Mouse (Mus musculus) megakaryocyte, adult 5-6 weeks (primary cell): ENCODE data around the gene Fbxl8. TPM values are rescaled to one million over a fixed set of nuclear protein-coding genes. Genes with fewer than 3 reads are reported as not detected.
"Not testable (repeated sequence)": the region's sequence is repeated elsewhere in the genome, so short reads cannot be mapped to it uniquely, and the experiment has no call there.

Source experiments
- ATAC-seq: 2 replicates; pipeline ENCODE4 v1.8.0; 2016; ENCODE audit warnings: mild to moderate bottlenecking, inconsistent platforms; ENCODE audit not compliant: poor library complexity, severe bottlenecking
- total RNA-seq, 2 experiments: library from RNA; stranded (forward) in 1 of 2; stranded (reverse) in 1 of 2; fragments of 153-499, 151-499 nt in 1 of 2; fragments of 221-1000, 200-1000 nt in 1 of 2; gene quantifications; 2 replicates each; pipeline versions ENCODE4 v1.2.3 to v1.2.4; 2015 to 2017

The Fbxl8 gene
- total RNA-seq (2015) = 4.1 and 6.3 TPM in 2 replicates
- 3.3 and 3.6 TPM in 2 replicates for total RNA-seq (2017)

GRCm38 (mm10) chr8:105264024-105264982 lies at the start of gene Fbxl8, which contains the start of gene Tradd:
Gene Fbxl8, plus strand, starts transcription at chr8:105264648.
Gene Tradd, minus strand, starts transcription at chr8:105264609.
- ATAC-seq = peak; percentile 78

- peak; percentile 93 for ATAC-seq
Measured at GRCm38 (mm10) chr8:105217926-105218522, 46.4 kb upstream of the Fbxl8 start.

- no peak for ATAC-seq
Measured at GRCm38 (mm10) chr8:105223850-105224249, 40.6 kb upstream of the Fbxl8 start.

GRCm38 (mm10) chr8:105224413-105225271 lies 39.8 kb upstream of the Fbxl8 start, which contains the start of gene D230025D16Rik:
Gene D230025D16Rik, plus strand, starts transcription at chr8:105225145.
- ATAC-seq = peak; percentile 95

- peak; percentile 6; the same call in 1 of the 2 replicates for ATAC-seq
Measured at GRCm38 (mm10) chr8:105225272-105225593, 39.2 kb upstream of the Fbxl8 start.

GRCm38 (mm10) chr8:105225917-105226316 lies 38.5 kb upstream of the Fbxl8 start:
- ATAC-seq = peak; percentile 18

GRCm38 (mm10) chr8:105231503-105232320 lies 32.7 kb upstream of the Fbxl8 start:
- no peak for ATAC-seq

- not testable (repeated sequence) for ATAC-seq
Measured at GRCm38 (mm10) chr8:105232321-105232693, 32.1 kb upstream of the Fbxl8 start.

- ATAC-seq = no peak
Measured at GRCm38 (mm10) chr8:105233126-105233935, 31.1 kb upstream of the Fbxl8 start.

GRCm38 (mm10) chr8:105235206-105235605 lies 29.2 kb upstream of the Fbxl8 start:
- no peak for ATAC-seq

- no peak for ATAC-seq
Measured at GRCm38 (mm10) chr8:105237442-105238142, 26.9 kb upstream of the Fbxl8 start.

- no peak for ATAC-seq
Measured at GRCm38 (mm10) chr8:105241016-105241415, 23.4 kb upstream of the Fbxl8 start.

GRCm38 (mm10) chr8:105251954-105252353 lies 12.5 kb upstream of the Fbxl8 start:
- ATAC-seq = no peak

- no peak for ATAC-seq
Measured at GRCm38 (mm10) chr8:105252680-105253537, 11.5 kb upstream of the Fbxl8 start.

- no peak for ATAC-seq
Measured at GRCm38 (mm10) chr8:105253766-105254151, 10.7 kb upstream of the Fbxl8 start.

- peak; percentile 90 for ATAC-seq
Measured at GRCm38 (mm10) chr8:105254152-105254965, 10.1 kb upstream of the Fbxl8 start.

- peak; percentile 32 for ATAC-seq
Measured at GRCm38 (mm10) chr8:105254966-105255350, 9.5 kb upstream of the Fbxl8 start, which contains the start of gene B3gnt9. Gene B3gnt9, minus strand, starts transcription at chr8:105255153.
